Mouse (Mus musculus) testis, adult 2 months (tissue): ENCODE measurements at regions not wholly inside any gene's neighbourhood (a gene's known extent, or its start where the extent isn't known, plus 50 kb on each side); places are given as distances from the start of the nearest gene placed in this dataset.

Source experiments
- CTCF ChIP-seq: fragments of 200-500 bp; IDR thresholded peaks from 2 replicates; pipeline ENCODE4 v1.5.1; 2012; ENCODE audit warnings: low read depth, mild to moderate bottlenecking, inconsistent platforms, low read length, moderate library complexity; ENCODE audit not compliant: control insufficient read depth, insufficient read depth, insufficient replicate concordance
- POLR2A ChIP-seq: fragments of 200-500 bp; IDR thresholded peaks from 2 replicates; pipeline ENCODE4 v1.6.1; 2012; ENCODE audit warnings: low read depth, mild to moderate bottlenecking, inconsistent platforms, low read length, moderate library complexity; ENCODE audit not compliant: control insufficient read depth

GRCm38 (mm10) chr4:56027258-56027657 lies 495.0 kb upstream of the Klf4 start:
- TF ChIP-seq CTCF (no peak), POLR2A (no peak)
